Mouse (Mus musculus): ENCODE measurements around the gene Krt79. TPM values are rescaled to one million over a fixed set of nuclear protein-coding genes. Genes with fewer than 3 reads are reported as not detected.
A peak's percentile ranks its signal among the peaks of the same experiment; 100 is the strongest.

Krt79 gene
- polyA plus RNA-seq (2015; fragmentation: Nextera tagmentation; extraction: Ambion mirVana), result not detected in 2 replicates

GRCm38 (mm10) chr15:101940274-101940829 is at the start of gene Krt79:
Krt79 (minus strand) TSS chr15:101940324.
- no peaks in the 10 kb centered on the region for H3K4me1 ChIP-seq (replicated peaks)
- no peak within 1 kb of the TSS for H3K4me2 ChIP-seq
- H3K27ac ChIP-seq, result no peak within 1 kb of the TSS
- no peaks in the 10 kb centered on the region for H3K27me3 ChIP-seq
- no peak for ATAC-seq (ENCODE audit: low read depth)
- 62% methylated on average over 6 of the region's 6 CpGs for WGBS (ENCODE audit: insufficient replicate concordance)
- no peak for DNase-seq
- H3K9ac ChIP-seq, result no peak within 1 kb of the TSS
- no peak within 1 kb of the TSS for H3K4me3 ChIP-seq (replicated peaks)
- H3K9me3 ChIP-seq (replicated peaks), result no peaks in the 10 kb centered on the region
- H3K36me3 ChIP-seq, result no peaks in the 10 kb centered on the region

- no peak overlapping the region for H3K9ac ChIP-seq
- H3K4me3 ChIP-seq (replicated peaks), result no peak overlapping the region
- ATAC-seq (ENCODE audit: low read depth), result no peak
- H3K9me3 ChIP-seq (replicated peaks), result no peaks in the 10 kb centered on the region
- no peaks in the 10 kb centered on the region for H3K36me3 ChIP-seq
- H3K4me1 ChIP-seq (replicated peaks), result peaks cover 11% of the 10 kb centered on the region
- H3K27me3 ChIP-seq, result 0 out of 2 replicates have a peak, but pooled peaks cover 5% of the 10 kb centered on the region
- no peak for DNase-seq
- 51% methylated on average over 8 of the region's 8 CpGs for WGBS (ENCODE audit: insufficient replicate concordance)
- H3K4me2 ChIP-seq, result no peak overlapping the region
- no peak overlapping the region for H3K27ac ChIP-seq
These were observed 48.6 kb upstream of the Krt79 start for GRCm38 (mm10) chr15:101988714-101989113.

- no peaks in the 10 kb centered on the region for H3K9me3 ChIP-seq (replicated peaks)
- H3K9ac ChIP-seq, result no peak overlapping the region
- H3K27ac ChIP-seq, result no peak overlapping the region
- no peak for ATAC-seq (ENCODE audit: low read depth)
- WGBS (ENCODE audit: insufficient replicate concordance), result 2% methylated on average over 10 of the region's 10 CpGs
- H3K36me3 ChIP-seq, result no peaks in the 10 kb centered on the region
- DNase-seq, result peak; percentile 59
- no peak overlapping the region for H3K4me3 ChIP-seq (replicated peaks)
- H3K27me3 ChIP-seq, result 0 out of 2 replicates have a peak, but pooled peaks cover 5% of the 10 kb centered on the region
- H3K4me1 ChIP-seq (replicated peaks), result peaks cover 16% of the 10 kb centered on the region
- no peak overlapping the region for H3K4me2 ChIP-seq
These were observed 48.0 kb upstream of the Krt79 start for GRCm38 (mm10) chr15:101988119-101988518.

GRCm38 (mm10) chr15:101984746-101985145 is 44.6 kb upstream of the Krt79 start:
- 11% methylated on average over 6 of the region's 6 CpGs for WGBS (ENCODE audit: insufficient replicate concordance)
- DNase-seq (no peak), ATAC-seq (ENCODE audit: low read depth) (no peak)
- no peaks in the 10 kb centered on the region for H3K36me3 ChIP-seq
- H3K4me3 ChIP-seq (replicated peaks), result no peak overlapping the region
- H3K4me1 ChIP-seq (replicated peaks), result peaks cover 23% of the 10 kb centered on the region
- no peak overlapping the region for H3K27ac ChIP-seq
- 0 out of 2 replicates have a peak, but pooled peaks cover 5% of the 10 kb centered on the region for H3K27me3 ChIP-seq
- no peak overlapping the region for H3K9ac ChIP-seq
- H3K4me2 ChIP-seq, result peak overlapping the region; percentile 63
- H3K9me3 ChIP-seq (replicated peaks), result no peaks in the 10 kb centered on the region

- H3K4me2 ChIP-seq, result peak overlapping the region; percentile 63
- H3K4me3 ChIP-seq (replicated peaks), result peak overlapping the region; percentile 30
- 4% methylated on average over 15 of the region's 15 CpGs for WGBS (ENCODE audit: insufficient replicate concordance)
- 0 out of 2 replicates have a peak, but pooled peaks cover 5% of the 10 kb centered on the region for H3K27me3 ChIP-seq
- no peaks in the 10 kb centered on the region for H3K9me3 ChIP-seq (replicated peaks)
- ATAC-seq (ENCODE audit: low read depth) (peak; percentile 87), DNase-seq (peak; percentile 84)
- peak overlapping the region; percentile 67 for H3K27ac ChIP-seq
- H3K9ac ChIP-seq, result peak overlapping the region; percentile 57
- no peaks in the 10 kb centered on the region for H3K36me3 ChIP-seq
- H3K4me1 ChIP-seq (replicated peaks), result peaks cover 24% of the 10 kb centered on the region
These were observed 44.0 kb upstream of the Krt79 start for GRCm38 (mm10) chr15:101983949-101984601.

- ATAC-seq (ENCODE audit: low read depth), result no peak
- 67% methylated on average over 13 of the region's 13 CpGs for WGBS (ENCODE audit: insufficient replicate concordance)
- Histone ChIP-seq H3K27ac (peak overlapping the region; percentile 67), H3K36me3 (no peaks in the 10 kb centered on the region), H3K27me3 (0 out of 2 replicates have a peak, but pooled peaks cover 2% of the 10 kb centered on the region), H3K9ac (peak overlapping the region; percentile 57; the same call in 1 of the 2 replicates), H3K4me3 (replicated peaks) (peak overlapping the region; percentile 30; the same call in 1 of the 2 replicates), H3K4me1 (replicated peaks) (peaks cover 31% of the 10 kb centered on the region), H3K4me2 (peak overlapping the region; percentile 63), H3K9me3 (replicated peaks) (no peaks in the 10 kb centered on the region)
- no peak for DNase-seq
These were observed 43.3 kb upstream of the Krt79 start for GRCm38 (mm10) chr15:101983315-101983948.

GRCm38 (mm10) chr15:101980849-101981248 is 40.7 kb upstream of the Krt79 start:
- Histone ChIP-seq H3K4me3 (replicated peaks) (no peak overlapping the region), H3K27ac (peak overlapping the region; percentile 55), H3K27me3 (no peaks in the 10 kb centered on the region), H3K9ac (no peak overlapping the region), H3K4me2 (no peak overlapping the region), H3K36me3 (no peaks in the 10 kb centered on the region), H3K4me1 (replicated peaks) (peaks cover 56% of the 10 kb centered on the region), H3K9me3 (replicated peaks) (no peaks in the 10 kb centered on the region)
- ATAC-seq (ENCODE audit: low read depth), result no peak
- 68% methylated on average over 6 of the region's 6 CpGs for WGBS (ENCODE audit: insufficient replicate concordance)
- no peak for DNase-seq

GRCm38 (mm10) chr15:101977043-101977726 is 37.1 kb upstream of the Krt79 start:
- Histone ChIP-seq H3K9me3 (replicated peaks) (no peaks in the 10 kb centered on the region), H3K36me3 (no peaks in the 10 kb centered on the region), H3K4me2 (peak overlapping the region; percentile 83), H3K9ac (peak overlapping the region; percentile 74), H3K27ac (peak overlapping the region; percentile 85), H3K27me3 (0 out of 2 replicates have a peak, but pooled peaks cover 3% of the 10 kb centered on the region), H3K4me1 (replicated peaks) (peaks cover 61% of the 10 kb centered on the region), H3K4me3 (replicated peaks) (peak overlapping the region; percentile 52)
- ATAC-seq (ENCODE audit: low read depth) (peak; percentile 96), DNase-seq (peak; percentile 82)
- WGBS (ENCODE audit: insufficient replicate concordance), result 5% methylated on average over 25 of the region's 39 CpGs

GRCm38 (mm10) chr15:101976641-101977040 is 36.5 kb upstream of the Krt79 start:
- Histone ChIP-seq H3K36me3 (no peaks in the 10 kb centered on the region), H3K4me2 (peak overlapping the region; percentile 83), H3K27ac (peak overlapping the region; percentile 83), H3K9me3 (replicated peaks) (no peaks in the 10 kb centered on the region), H3K4me3 (replicated peaks) (peak overlapping the region; percentile 52), H3K27me3 (peaks cover 8% of the 10 kb centered on the region; the same call in 1 of the 2 replicates), H3K4me1 (replicated peaks) (peaks cover 61% of the 10 kb centered on the region), H3K9ac (peak overlapping the region; percentile 74)
- ATAC-seq (ENCODE audit: low read depth) (no peak), DNase-seq (no peak)
- 53% methylated on average over 3 of the region's 3 CpGs for WGBS (ENCODE audit: insufficient replicate concordance)

- DNase-seq (peak; percentile 60), ATAC-seq (ENCODE audit: low read depth) (peak; percentile 67)
- peak overlapping the region; percentile 74 for H3K9ac ChIP-seq
- peaks cover 61% of the 10 kb centered on the region for H3K4me1 ChIP-seq (replicated peaks)
- H3K36me3 ChIP-seq, result no peaks in the 10 kb centered on the region
- no peak overlapping the region; the same call in 1 of the 2 replicates for H3K4me3 ChIP-seq (replicated peaks)
- H3K4me2 ChIP-seq, result peak overlapping the region; percentile 83
- no peaks in the 10 kb centered on the region for H3K9me3 ChIP-seq (replicated peaks)
- 19% methylated on average over 5 of the region's 5 CpGs for WGBS (ENCODE audit: insufficient replicate concordance)
- peak overlapping the region; percentile 83 for H3K27ac ChIP-seq
- H3K27me3 ChIP-seq, result peaks cover 14% of the 10 kb centered on the region; the same call in 1 of the 2 replicates
These were observed 35.9 kb upstream of the Krt79 start for GRCm38 (mm10) chr15:101976023-101976422.

Measured in liver, embryonic 13.5 days (tissue).